9 mouse cellular contexts compared by ENCODE assay signal in genomic region chr4:130360238-130360590, GRCm38 (mm10). TPM values are rescaled to one million over a fixed set of nuclear protein-coding genes. Genes with fewer than 3 reads are reported as not detected.
DNase-seq lines count a peak whose midpoint lies in the region; ATAC-seq and TF ChIP-seq lines count a peak whose summit lies in the region.
"Had no signal": no experiment of that assay in that cellular context is flagged by ENCODE, and none has a peak within 500 bp of the region (broad histone marks: within the 10 kb centered on the region; RNA-seq: fewer than 3 reads in every experiment).

No protein-coding gene starts in this region.

- TF ChIP-seq EP300 in heart, adult 2 months (IDR thresholded peaks at IDR 0.05; ENCODE audit: insufficient read depth, low read depth, low read length): no peak
- TF ChIP-seq EP300 in stomach, postnatal 0 days (optimal IDR thresholded peaks at IDR 0.05): no peak

- H3K4me3 ChIP-seq in heart, adult 2 months: peak overlapping the region; percentile 82
- H3K4me3 ChIP-seq in thymus, adult 2 months (ENCODE audit: control insufficient read depth, insufficient read depth, low read length): peak overlapping the region; percentile 77
- peak overlapping the region; percentile 95 for H3K4me3 ChIP-seq in liver, embryonic 11.5 days (ENCODE audit: low read depth, low read length)
- peak overlapping the region; percentile 97 for H3K4me3 ChIP-seq in stomach, postnatal 0 days (ENCODE audit: low read depth, low read length)

- no peak for DNase-seq in heart, adult 2 months
- DNase-seq in heart, postnatal 25 days (ENCODE audit: low spot score): no peak
- no peak for DNase-seq in thymus, adult 2 months
- DNase-seq in thymus, postnatal 10 days (ENCODE audit: low spot score in 2 of 2): no peak
- DNase-seq in liver, embryonic 11.5 days (ENCODE audit: low spot score): no peak
- DNase-seq in stomach, postnatal 0 days (ENCODE audit: low spot score): no peak
- DNase-seq in adrenal gland, adult 2 months: no peak
- no peak for DNase-seq in ovary, postnatal 14 days (ENCODE audit: low spot score)

- peak overlapping the region; percentile 82 for H3K4me2 ChIP-seq in liver, embryonic 11.5 days
- H3K4me2 ChIP-seq in stomach, postnatal 0 days (replicated peaks; ENCODE audit: low read depth): peak overlapping the region; percentile 68

- H3K9ac ChIP-seq in heart, adult 2 months (ENCODE audit: low read depth, low read length): peak overlapping the region; percentile 82
- H3K9ac ChIP-seq in liver, embryonic 11.5 days (ENCODE audit: low read depth, low read length): peak overlapping the region; percentile 89
- peak overlapping the region; percentile 91 for H3K9ac ChIP-seq in stomach, postnatal 0 days (ENCODE audit: low read length)

- intact Hi-C loops in heart, adult 2 months (cut with DNase I): no loop called here
- intact Hi-C loops in heart, postnatal 25 days (cut with DNase I): no loop called here

- under 1% methylated on average over 19 of the region's 19 CpGs for whole genome bisulfite sequencing in heart, adult 2 months
- WGBS in thymus, adult 2 months: under 1% methylated on average over 19 of the region's 19 CpGs
- 0% methylated on average over 19 of the region's 19 CpGs for WGBS in liver, embryonic 11.5 days
- WGBS in stomach, postnatal 0 days: under 1% methylated on average over 19 of the region's 19 CpGs

- peak overlapping the region; percentile 90 for H3K27ac ChIP-seq in heart, adult 2 months
- H3K27ac ChIP-seq in thymus, adult 2 months (ENCODE audit: control insufficient read depth, insufficient read depth, low read length): peak overlapping the region; percentile 45
- H3K27ac ChIP-seq in liver, embryonic 11.5 days (ENCODE audit: low read depth, low read length): peak overlapping the region; percentile 73
- peak overlapping the region; percentile 80 for H3K27ac ChIP-seq in stomach, postnatal 0 days (replicated peaks)

- peaks cover 2% of the 10 kb centered on the region; the same call in 1 of the 2 replicates for H3K4me1 ChIP-seq in heart, adult 2 months (ENCODE audit: control insufficient read depth, insufficient read depth, low read length)
- peaks cover 5% of the 10 kb centered on the region for H3K4me1 ChIP-seq in thymus, adult 2 months (replicated peaks; ENCODE audit: control insufficient read depth, insufficient read depth, low read length)
- H3K4me1 ChIP-seq in liver, embryonic 11.5 days (replicated peaks; ENCODE audit: control insufficient read depth, insufficient read depth, low read length): peaks cover 15% of the 10 kb centered on the region
- H3K4me1 ChIP-seq in stomach, postnatal 0 days (replicated peaks; ENCODE audit: control insufficient read depth, insufficient read depth): 0 out of 2 replicates have a peak, but pooled peaks cover 2% of the 10 kb centered on the region

- no peak for TF ChIP-seq CTCF in heart, adult 2 months (IDR thresholded peaks at IDR 0.05)
- no peak for TF ChIP-seq CTCF in thymus, adult 2 months (IDR thresholded peaks at IDR 0.05; ENCODE audit: borderline replicate concordance, control insufficient read depth, extremely low read depth, insufficient read depth, low read length, poor library complexity)
- TF ChIP-seq CTCF in stomach, postnatal 0 days (IDR thresholded peaks at IDR 0.05; ENCODE audit: low read depth): no peak

- no peaks in the 10 kb centered on the region for H3K9me3 ChIP-seq in liver, embryonic 11.5 days (ENCODE audit: control insufficient read depth, low read length)
- no peaks in the 10 kb centered on the region for H3K9me3 ChIP-seq in stomach, postnatal 0 days (ENCODE audit: control insufficient read depth, low read length)

- no peaks in the 10 kb centered on the region for H3K27me3 ChIP-seq in heart, adult 2 months (ENCODE audit: control insufficient read depth, insufficient read depth, low read length)
- no peaks in the 10 kb centered on the region for H3K27me3 ChIP-seq in thymus, adult 2 months (ENCODE audit: control insufficient read depth, insufficient read depth, low read length)
- no peaks in the 10 kb centered on the region for H3K27me3 ChIP-seq in liver, embryonic 11.5 days (replicated peaks; ENCODE audit: control insufficient read depth, insufficient read depth, low read length)
- H3K27me3 ChIP-seq in stomach, postnatal 0 days (ENCODE audit: control insufficient read depth, insufficient read depth, low read length): no peaks in the 10 kb centered on the region

- H3K36me3 ChIP-seq in heart, adult 2 months (ENCODE audit: control insufficient read depth, insufficient read depth, low read length): no peaks in the 10 kb centered on the region; the same call in 1 of the 2 replicates
- H3K36me3 ChIP-seq in thymus, adult 2 months (ENCODE audit: control insufficient read depth, insufficient read depth, low read length): peaks cover 14% of the 10 kb centered on the region
- peaks cover 17% of the 10 kb centered on the region for H3K36me3 ChIP-seq in liver, embryonic 11.5 days (ENCODE audit: control insufficient read depth, insufficient read depth, low read length)
- H3K36me3 ChIP-seq in stomach, postnatal 0 days (ENCODE audit: control insufficient read depth, insufficient read depth, low read length): peaks cover 5% of the 10 kb centered on the region

- peaks cover 2% of the 10 kb centered on the region for H3K79me2 ChIP-seq in heart, adult 2 months (replicated peaks; ENCODE audit: control insufficient read depth, insufficient read depth, low read length)

- ATAC-seq in liver, embryonic 11.5 days (replicated peaks; ENCODE audit: low FRiP score): no peak
- ATAC-seq in stomach, postnatal 0 days (ENCODE audit: low FRiP score, low TSS enrichment): no peak

- no peak for TF ChIP-seq POLR2A in heart, adult 2 months (IDR thresholded peaks at IDR 0.05; ENCODE audit: insufficient read depth, low read depth, low read length)
- TF ChIP-seq POLR2A in thymus, adult 2 months (IDR thresholded peaks at IDR 0.05; ENCODE audit: control insufficient read depth, extremely low read depth, insufficient read depth, low read length, poor library complexity): no peak

RNA-seq across cellular contexts. Expression of gene Snrnp40, which starts 0.3 kb away (rescaled TPM):
- 10 to 100 TPM; 14.5 to 14.9 TPM for total RNA-seq in heart, adult 2 months (2021)
- polyA plus RNA-seq in heart, adult 2 months (2012; rRNA removed): 15.7 and 22.6 TPM in 2 replicates
- total RNA-seq in heart, postnatal 25 days (2021): 10 to 100 TPM; 14.8 to 15.0 TPM
- polyA plus RNA-seq in thymus, adult 2 months (2012; rRNA removed): 78.4 and 83.6 TPM in 2 replicates
- polyA plus RNA-seq in liver, embryonic 11.5 days (2014; fragmentation: Nextera tagmentation; extraction: Ambion mirVana): 151 and 170 TPM in 2 replicates
- polyA plus RNA-seq in stomach, postnatal 0 days (2015; fragmentation: Nextera tagmentation; extraction: Ambion mirVana): 61.6 and 62.9 TPM in 2 replicates
- 10 to 100 TPM; 31.4 to 33.6 TPM for total RNA-seq in adrenal gland, adult 2 months (2021)
- 18.9 and 19.6 TPM in 2 replicates for polyA plus RNA-seq in adrenal gland, adult 2 months (2012; rRNA removed)

RNA-seq across cellular contexts. Expression of gene Zcchc17, which starts 0.5 kb away (rescaled TPM):
- 10 to 100 TPM; 25.8 to 30.7 TPM for total RNA-seq in heart, adult 2 months (2021)
- 15.0 and 25.6 TPM in 2 replicates for polyA plus RNA-seq in heart, adult 2 months (2012; rRNA removed)
- 10 to 100 TPM; 26.2 to 28.9 TPM for total RNA-seq in heart, postnatal 25 days (2021)
- 34.3 and 36.8 TPM in 2 replicates for polyA plus RNA-seq in thymus, adult 2 months (2012; rRNA removed)
- polyA plus RNA-seq in liver, embryonic 11.5 days (2014; fragmentation: Nextera tagmentation; extraction: Ambion mirVana): 65.0 and 70.5 TPM in 2 replicates
- 44.8 and 50.4 TPM in 2 replicates for polyA plus RNA-seq in stomach, postnatal 0 days (2015; fragmentation: Nextera tagmentation; extraction: Ambion mirVana)
- total RNA-seq in adrenal gland, adult 2 months (2021): 10 to 100 TPM; 48.9 to 54.2 TPM
- polyA plus RNA-seq in adrenal gland, adult 2 months (2012; rRNA removed): 57.2 and 71.3 TPM in 2 replicates

RNA-seq across cellular contexts. Expression of gene Gm10570, which starts 51.7 kb away (rescaled TPM):
- not detected for total RNA-seq in heart, adult 2 months (2021)
- 0.27 and 0.73 TPM in 2 replicates for polyA plus RNA-seq in heart, adult 2 months (2012; rRNA removed)
- total RNA-seq in heart, postnatal 25 days (2021): under 1 TPM in 1 of 2 experiments, not detected in 1; 0.75 TPM
- polyA plus RNA-seq in thymus, adult 2 months (2012; rRNA removed): 0.46 TPM in 1 of 2 replicates, not detected in the other
- polyA plus RNA-seq in liver, embryonic 11.5 days (2014; fragmentation: Nextera tagmentation; extraction: Ambion mirVana): not detected in 2 replicates
- not detected in 2 replicates for polyA plus RNA-seq in stomach, postnatal 0 days (2015; fragmentation: Nextera tagmentation; extraction: Ambion mirVana)
- not detected for total RNA-seq in adrenal gland, adult 2 months (2021)
- polyA plus RNA-seq in adrenal gland, adult 2 months (2012; rRNA removed): 0.34 and 0.64 TPM in 2 replicates
- total RNA-seq: common myeloid progenitor, adult 5-6 weeks had no signal

RNA-seq across cellular contexts. Expression of gene Fabp3, which starts 51.8 kb away (rescaled TPM):
- total RNA-seq in heart, adult 2 months (2021): 1,000 to 10,000 TPM; 5,566 to 6,234 TPM
- polyA plus RNA-seq in heart, adult 2 months (2012; rRNA removed): 6,657 and 8,958 TPM in 2 replicates
- 1,000 to 10,000 TPM; 5,192 to 5,215 TPM for total RNA-seq in heart, postnatal 25 days (2021)
- polyA plus RNA-seq in thymus, adult 2 months (2012; rRNA removed): 18.3 and 222 TPM in 2 replicates
- polyA plus RNA-seq in liver, embryonic 11.5 days (2014; fragmentation: Nextera tagmentation; extraction: Ambion mirVana): 5.0 and 6.4 TPM in 2 replicates
- 74.2 and 83.8 TPM in 2 replicates for polyA plus RNA-seq in stomach, postnatal 0 days (2015; fragmentation: Nextera tagmentation; extraction: Ambion mirVana)
- 100 to 1,000 TPM in 1 of 2 experiments, 10 to 100 TPM in 1; 51.1 to 150 TPM for total RNA-seq in adrenal gland, adult 2 months (2021)
- polyA plus RNA-seq in adrenal gland, adult 2 months (2012; rRNA removed): 19.0 and 24.8 TPM in 2 replicates
- total RNA-seq: common myeloid progenitor, adult 5-6 weeks had no signal
